Comparison of ENCODE assay signal across 27 mouse cellular contexts in the genomic region with DNA sequence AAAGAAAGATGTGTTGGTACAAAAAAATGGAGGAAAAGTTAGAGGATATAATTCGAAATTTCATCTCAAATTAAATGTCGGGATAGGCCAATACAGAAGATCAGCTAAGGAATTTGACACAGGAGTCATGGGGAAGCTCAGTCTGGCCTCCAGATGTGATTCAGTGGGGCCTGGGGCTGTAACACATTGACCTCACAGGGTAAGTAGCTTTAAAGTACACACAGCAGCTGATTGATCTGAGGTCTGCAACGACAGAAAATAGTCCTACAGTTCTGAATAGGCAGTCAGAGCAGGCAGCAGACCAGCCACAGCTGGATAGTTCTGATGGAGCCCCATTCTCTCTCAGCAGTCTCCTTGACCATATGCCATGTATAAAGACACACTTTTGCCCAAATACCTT.
DNase-seq lines count a peak whose midpoint lies in the region; ATAC-seq lines count a peak whose summit lies in the region.
"Had no signal": no experiment of that assay in that cellular context is flagged by ENCODE, and none has a peak within 500 bp of the region (broad histone marks: within the 10 kb centered on the region; RNA-seq: fewer than 3 reads in every experiment).

No protein-coding gene starts in this region.

- intact Hi-C loops in left cerebral cortex, postnatal 4 days (cut with DNase I): no loop called here

- no peaks in the 10 kb centered on the region for H3K36me3 ChIP-seq in heart, embryonic 12.5 days
- H3K36me3 ChIP-seq in embryonic facial prominence, embryonic 13.5 days: no peaks in the 10 kb centered on the region
- H3K36me3 ChIP-seq: hindbrain, embryonic 12.5 days; midbrain, embryonic 12.5 days; neural tube, embryonic 13.5 days; stomach, embryonic 15.5 days had no signal

- no peak overlapping the region for H3K4me3 ChIP-seq in heart, embryonic 12.5 days
- no peak overlapping the region for H3K4me3 ChIP-seq in embryonic facial prominence, embryonic 13.5 days
- H3K4me3 ChIP-seq: hindbrain, embryonic 12.5 days; left cerebral cortex, adult 2 months; midbrain, embryonic 12.5 days; neural tube, embryonic 13.5 days; stomach, embryonic 15.5 days had no signal

- no peak for ATAC-seq in heart, embryonic 12.5 days (ENCODE audit: insufficient number of reproducible peaks, low FRiP score)
- ATAC-seq in embryonic facial prominence, embryonic 13.5 days (ENCODE audit: insufficient number of reproducible peaks, insufficient read depth, low FRiP score, low TSS enrichment, low read depth): no peak
- ATAC-seq: forebrain, postnatal 0 days; liver, postnatal 0 days had no signal

- no peak overlapping the region for H3K27ac ChIP-seq in heart, embryonic 12.5 days (ENCODE audit: poor library complexity, severe bottlenecking)
- 0 out of 2 replicates have a peak overlapping the region, but pooled peaks have one; percentile 7 for H3K27ac ChIP-seq in embryonic facial prominence, embryonic 13.5 days
- H3K27ac ChIP-seq: hindbrain, embryonic 12.5 days; kidney, postnatal 0 days; left cerebral cortex, adult 2 months; midbrain, embryonic 12.5 days; neural tube, embryonic 13.5 days; stomach, embryonic 15.5 days had no signal

- no peaks in the 10 kb centered on the region for H3K4me1 ChIP-seq in heart, embryonic 12.5 days (replicated peaks)
- peaks cover 11% of the 10 kb centered on the region for H3K4me1 ChIP-seq in embryonic facial prominence, embryonic 13.5 days
- H3K4me1 ChIP-seq: hindbrain, embryonic 12.5 days; midbrain, embryonic 12.5 days; neural tube, embryonic 13.5 days; stomach, embryonic 15.5 days had no signal

- H3K9me3 ChIP-seq in heart, embryonic 12.5 days (replicated peaks): no peaks in the 10 kb centered on the region
- no peaks in the 10 kb centered on the region for H3K9me3 ChIP-seq in embryonic facial prominence, embryonic 13.5 days
- H3K9me3 ChIP-seq: hindbrain, embryonic 12.5 days; midbrain, embryonic 12.5 days; neural tube, embryonic 13.5 days; stomach, embryonic 15.5 days had no signal

- H3K9ac ChIP-seq in heart, embryonic 12.5 days: no peak overlapping the region
- H3K9ac ChIP-seq in embryonic facial prominence, embryonic 13.5 days: no peak overlapping the region
- H3K9ac ChIP-seq: forebrain, postnatal 0 days; hindbrain, embryonic 12.5 days; liver, postnatal 0 days; midbrain, embryonic 12.5 days; neural tube, embryonic 13.5 days; stomach, embryonic 15.5 days had no signal

- H3K27me3 ChIP-seq in heart, embryonic 12.5 days (replicated peaks): no peaks in the 10 kb centered on the region
- no peaks in the 10 kb centered on the region for H3K27me3 ChIP-seq in embryonic facial prominence, embryonic 13.5 days
- H3K27me3 ChIP-seq: hindbrain, embryonic 12.5 days; midbrain, embryonic 12.5 days; neural tube, embryonic 13.5 days; stomach, embryonic 15.5 days had no signal

- WGBS in heart, embryonic 12.5 days: 42% methylated on average over 3 of the region's 3 CpGs
- 17% methylated on average over 3 of the region's 3 CpGs for WGBS in embryonic facial prominence, embryonic 13.5 days

- peak; percentile 86 for DNase-seq in heart, adult 11 months
- peak; percentile 80 for DNase-seq in embryo, embryonic 10.5 days (ENCODE audit: low spot score)
- DNase-seq in mesoderm, embryonic 11.5 days (ENCODE audit: low read depth, low spot score): peak; percentile 71
- DNase-seq in left cerebral cortex, postnatal 4 days: no peak
- DNase-seq in cerebellum, adult 9-10 months: no peak
- DNase-seq in adipocyte (ENCODE audit: low spot score): no peak
- DNase-seq: adrenal gland, postnatal 14 days; cerebellum, adult 8-10 months; forebrain, postnatal 0 days; gastrocnemius, postnatal 10 days; heart, postnatal 10 days; kidney, adult 2 months; layer of hippocampus, adult 9-11 months; liver, postnatal 0 days; lung, postnatal 10 days; right cerebral cortex, postnatal 4 days; thymus, postnatal 4 days had no signal

- H3K4me2 ChIP-seq in heart, embryonic 12.5 days: no peak overlapping the region
- no peak overlapping the region for H3K4me2 ChIP-seq in embryonic facial prominence, embryonic 13.5 days
- H3K4me2 ChIP-seq: heart, embryonic 11.5 days; hindbrain, embryonic 12.5 days; liver, embryonic 11.5 days; midbrain, embryonic 12.5 days; neural tube, embryonic 13.5 days; stomach, embryonic 15.5 days had no signal

Comparison
In these comparisons a context has a peak if more than half of its experiments do, and no peak if none do; other contexts are left out.
1. DNase-seq: peak in heart, adult 11 months (single experiment), embryo, embryonic 10.5 days (single experiment) and mesoderm, embryonic 11.5 days (single experiment); none in left cerebral cortex, postnatal 4 days (single experiment), cerebellum, adult 9-10 months (single experiment) and adipocyte (single experiment).